Mouse (Mus musculus): ENCODE results near the gene Sapcd1. TPM values are rescaled to one million over a fixed set of nuclear protein-coding genes. Genes with fewer than 3 reads are reported as not detected.

Gene Sapcd1
- polyA plus RNA-seq, 1 experiment from 2014 or later: 9.5 TPM

DNA sequence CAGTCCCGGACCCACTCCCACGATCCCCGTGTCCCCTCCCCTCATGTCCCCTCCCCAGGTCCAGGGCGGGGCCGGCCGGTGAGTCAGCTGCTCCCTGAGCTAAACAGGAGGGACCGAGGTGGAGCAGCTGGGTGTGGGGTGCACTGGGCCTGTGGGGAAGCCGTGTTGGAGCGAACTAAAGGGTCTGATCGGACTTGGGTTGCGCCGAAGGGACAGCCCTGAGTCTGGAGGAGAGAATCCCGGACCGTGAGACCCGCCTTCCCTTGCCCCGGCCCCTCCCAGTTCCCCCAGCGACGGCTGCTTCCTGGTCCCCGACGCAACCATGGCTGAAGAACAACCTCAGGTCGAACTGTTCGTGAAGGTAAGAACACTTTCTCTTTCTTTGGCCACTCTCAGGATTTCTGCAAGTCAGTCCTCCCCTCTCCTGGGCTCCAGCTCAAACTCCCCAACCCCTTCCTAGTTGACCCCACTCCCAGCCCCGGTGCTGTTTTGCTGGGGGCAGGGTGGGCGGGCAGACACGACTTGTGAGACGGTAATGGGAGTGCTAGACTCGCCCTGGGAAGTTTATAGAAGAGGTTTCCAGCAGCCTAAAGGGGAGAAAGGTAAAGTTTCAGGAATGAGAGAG is 22.4 kb upstream of the Sapcd1 start:
- peaks cover 27% of the 10 kb centered on the region for H3K36me3 ChIP-seq
- H3K9ac ChIP-seq: peak overlapping the region; percentile 83
- H3K9me3 ChIP-seq: no peaks in the 10 kb centered on the region
- H3K4me1 ChIP-seq: peaks cover 43% of the 10 kb centered on the region
- no peaks in the 10 kb centered on the region for H3K27me3 ChIP-seq
- peak overlapping the region; percentile 62 for H3K4me3 ChIP-seq
- WGBS: under 1% methylated on average over 27 of the region's 27 CpGs
- ATAC-seq (ENCODE audit: insufficient number of reproducible peaks, insufficient read depth, low FRiP score, low TSS enrichment): peak; percentile 9; the same call in 1 of the 2 replicates
- H3K4me2 ChIP-seq (replicated peaks): peak overlapping the region; percentile 92
- H3K27ac ChIP-seq: peak overlapping the region; percentile 98

- Histone ChIP-seq H3K4me1 (peaks cover 43% of the 10 kb centered on the region), H3K27ac (peak within 1 kb of the TSS; percentile 98), H3K9me3 (no peaks in the 10 kb centered on the region), H3K4me2 (replicated peaks) (peak within 1 kb of the TSS; percentile 92), H3K27me3 (no peaks in the 10 kb centered on the region), H3K9ac (peak within 1 kb of the TSS; percentile 83), H3K36me3 (peaks cover 22% of the 10 kb centered on the region), H3K4me3 (peak within 1 kb of the TSS; percentile 62)
- 5% methylated on average over 11 of the region's 11 CpGs for WGBS
- ATAC-seq (ENCODE audit: insufficient number of reproducible peaks, insufficient read depth, low FRiP score, low TSS enrichment): peak; percentile 31; the same call in 1 of the 2 replicates
These were observed 21.8 kb upstream of the Sapcd1 start, which contains the start of gene Clic1 for GRCm38 (mm10) chr17:35049561-35050016. Gene Clic1 (plus strand): TSS chr17:35049966.

DNA sequence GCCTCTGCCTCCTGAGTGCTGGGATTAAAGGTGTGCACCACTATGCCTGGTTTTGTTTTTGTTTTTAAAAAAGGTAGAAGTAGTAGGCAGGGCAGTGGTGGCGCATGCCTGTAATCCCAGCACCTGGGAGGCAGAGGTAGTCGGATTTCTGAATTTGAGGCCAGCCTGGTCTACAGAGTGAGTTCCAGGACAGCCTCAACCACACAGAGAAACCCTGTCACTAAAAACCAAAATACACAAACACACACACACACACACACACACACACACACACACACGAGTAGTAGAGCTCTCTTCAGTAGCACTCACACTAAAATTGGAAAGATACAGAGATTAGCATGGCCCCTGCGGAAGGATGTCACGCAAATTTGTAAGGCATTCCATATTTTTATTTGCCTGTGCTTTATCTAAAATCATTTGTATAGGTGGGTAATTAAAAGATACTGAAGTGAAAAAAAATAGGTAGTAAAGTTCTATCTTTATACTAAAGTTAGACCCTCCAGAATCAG is 21.2 kb upstream of the Sapcd1 start:
- no peak for ATAC-seq (ENCODE audit: insufficient number of reproducible peaks, insufficient read depth, low FRiP score, low TSS enrichment)
- Histone ChIP-seq H3K4me1 (peaks cover 43% of the 10 kb centered on the region), H3K9me3 (no peaks in the 10 kb centered on the region), H3K4me3 (no peak overlapping the region; the same call in 1 of the 2 replicates), H3K27me3 (no peaks in the 10 kb centered on the region), H3K9ac (0 out of 2 replicates have a peak overlapping the region, but pooled peaks have one; percentile 83), H3K4me2 (replicated peaks) (peak overlapping the region; percentile 92), H3K27ac (peak overlapping the region; percentile 98), H3K36me3 (peaks cover 18% of the 10 kb centered on the region)
- WGBS: 73% methylated on average over 5 of the region's 5 CpGs

GRCm38 (mm10) chr17:35048149-35048931 is 20.5 kb upstream of the Sapcd1 start:
- no peak overlapping the region for H3K4me2 ChIP-seq (replicated peaks)
- peaks cover 43% of the 10 kb centered on the region for H3K4me1 ChIP-seq

GRCm38 (mm10) chr17:35047688-35048087 is 19.9 kb upstream of the Sapcd1 start:
- Histone ChIP-seq H3K9me3 (no peaks in the 10 kb centered on the region), H3K4me3 (no peak overlapping the region), H3K27ac (peak overlapping the region; percentile 58), H3K27me3 (no peaks in the 10 kb centered on the region), H3K9ac (no peak overlapping the region), H3K36me3 (peaks cover 5% of the 10 kb centered on the region), H3K4me1 (peaks cover 41% of the 10 kb centered on the region), H3K4me2 (replicated peaks) (no peak overlapping the region)
- 54% methylated on average over 1 of the region's 1 CpGs for WGBS
- ATAC-seq (ENCODE audit: insufficient number of reproducible peaks, insufficient read depth, low FRiP score, low TSS enrichment): no peak

More at GRCm38 (mm10) chr17:35048149-35048931, 20.5 kb upstream of the Sapcd1 start:
- Histone ChIP-seq H3K9ac (no peak overlapping the region), H3K4me3 (no peak overlapping the region), H3K36me3 (peaks cover 11% of the 10 kb centered on the region), H3K9me3 (no peaks in the 10 kb centered on the region), H3K27ac (peak overlapping the region; percentile 58), H3K27me3 (no peaks in the 10 kb centered on the region)
- ATAC-seq (ENCODE audit: insufficient number of reproducible peaks, insufficient read depth, low FRiP score, low TSS enrichment): no peak
- WGBS: 40% methylated on average over 11 of the region's 11 CpGs

DNA sequence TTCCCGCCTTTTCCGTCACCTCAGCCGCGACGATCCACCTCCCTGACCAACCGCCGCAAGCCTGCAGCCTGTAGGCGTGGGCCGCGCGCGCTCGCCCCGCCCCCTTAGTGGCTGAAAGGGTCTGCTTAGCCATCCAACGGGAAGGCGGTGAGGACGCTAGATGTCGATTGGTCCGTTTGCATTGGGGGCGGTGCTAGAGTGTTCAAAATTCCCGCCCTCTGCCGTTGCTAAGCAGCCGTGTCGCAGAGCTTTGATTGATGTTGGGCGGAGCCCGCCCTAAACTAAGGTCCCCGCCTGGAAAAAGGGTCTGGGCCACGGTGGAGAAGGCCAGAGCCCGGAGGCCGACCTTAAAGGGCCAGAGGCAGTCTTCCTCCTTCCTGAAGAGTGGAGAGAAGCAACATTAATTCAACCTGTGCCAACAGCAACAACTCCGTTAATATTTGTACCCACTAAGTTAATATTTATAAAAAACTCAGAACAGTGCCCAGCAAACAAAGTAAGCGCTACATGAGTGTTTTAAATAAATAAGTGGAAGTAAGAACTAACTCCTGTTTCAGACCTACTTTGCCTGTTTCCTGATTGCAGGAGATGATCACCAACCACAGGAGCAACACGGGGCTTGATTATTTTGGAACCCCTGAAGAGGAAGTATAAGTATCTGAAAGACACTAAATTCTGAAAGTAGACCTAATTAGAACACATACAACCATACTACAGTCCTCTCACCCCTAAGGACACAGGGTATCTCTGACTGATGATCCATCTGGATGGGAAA is 19.1 kb upstream of the Sapcd1 start, which contains the start of gene Msh5:
Gene Msh5 (minus strand): TSS at position 65 of the 775 bp plus-strand sequence.
- Histone ChIP-seq H3K9ac (peak within 1 kb of the TSS; percentile 85), H3K4me3 (peak within 1 kb of the TSS; percentile 55), H3K9me3 (no peaks in the 10 kb centered on the region), H3K27ac (peak within 1 kb of the TSS; percentile 86), H3K4me2 (replicated peaks) (peak within 1 kb of the TSS; percentile 96), H3K36me3 (no peaks in the 10 kb centered on the region), H3K4me1 (peaks cover 33% of the 10 kb centered on the region), H3K27me3 (no peaks in the 10 kb centered on the region)
- ATAC-seq (ENCODE audit: insufficient number of reproducible peaks, insufficient read depth, low FRiP score, low TSS enrichment): peak; percentile 91
- WGBS: 3% methylated on average over 33 of the region's 33 CpGs

GRCm38 (mm10) chr17:35045807-35046680 is 18.2 kb upstream of the Sapcd1 start:
- ATAC-seq (ENCODE audit: insufficient number of reproducible peaks, insufficient read depth, low FRiP score, low TSS enrichment): peak; percentile 64
- H3K36me3 ChIP-seq: no peaks in the 10 kb centered on the region
- no peaks in the 10 kb centered on the region for H3K9me3 ChIP-seq
- peak overlapping the region; percentile 55 for H3K4me3 ChIP-seq
- H3K9ac ChIP-seq: peak overlapping the region; percentile 85
- H3K27ac ChIP-seq: peak overlapping the region; percentile 86
- H3K4me1 ChIP-seq: peaks cover 29% of the 10 kb centered on the region
- 6% methylated on average over 34 of the region's 48 CpGs for WGBS
- peak overlapping the region; percentile 96 for H3K4me2 ChIP-seq (replicated peaks)
- no peaks in the 10 kb centered on the region for H3K27me3 ChIP-seq

DNA sequence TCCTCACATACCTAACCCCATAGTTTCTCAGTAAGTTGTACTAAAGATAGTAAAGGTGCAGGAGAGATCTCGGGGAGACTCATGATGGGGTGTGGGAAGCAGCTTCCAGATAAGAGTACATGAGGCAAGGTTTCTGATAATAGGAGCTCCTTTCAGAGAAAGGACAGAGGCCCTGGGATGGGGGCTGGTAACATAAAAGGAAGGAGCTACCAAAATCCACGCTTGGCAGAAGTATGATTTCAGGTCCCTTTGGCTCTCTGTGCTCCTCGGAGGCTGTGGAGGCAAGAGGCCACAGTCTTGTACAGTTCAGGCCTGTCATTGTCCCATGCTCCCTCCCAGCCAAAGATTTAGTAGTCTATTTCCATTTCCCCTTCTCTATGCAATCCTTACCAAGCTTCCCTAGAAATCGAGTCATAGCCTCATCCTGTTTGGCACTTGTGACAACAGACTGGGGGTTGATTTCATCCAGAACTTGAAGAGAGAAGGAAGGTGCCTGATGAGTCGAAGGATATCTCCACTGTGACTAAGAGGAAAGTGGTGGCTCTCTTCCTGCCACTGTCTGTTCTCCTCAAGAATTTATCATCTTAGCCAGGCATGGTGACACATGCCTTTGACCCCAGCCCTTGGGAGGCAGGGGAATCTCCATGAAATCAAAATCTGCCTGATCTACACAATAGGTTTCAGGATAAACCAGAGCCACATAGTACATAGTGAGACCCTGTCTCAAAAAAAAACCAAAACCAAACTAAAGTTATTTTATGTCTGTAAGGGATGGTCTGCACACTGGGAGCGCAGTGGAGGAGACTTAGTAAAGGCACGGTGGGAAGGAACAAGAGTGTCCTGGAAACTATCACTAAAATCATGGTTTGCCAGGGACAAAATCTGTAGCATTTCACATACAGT is 17.3 kb upstream of the Sapcd1 start:
- Histone ChIP-seq H3K36me3 (no peaks in the 10 kb centered on the region), H3K27me3 (no peaks in the 10 kb centered on the region), H3K4me3 (peak overlapping the region; percentile 55), H3K9ac (0 out of 2 replicates have a peak overlapping the region, but pooled peaks have one; percentile 85), H3K9me3 (no peaks in the 10 kb centered on the region), H3K4me1 (peaks cover 29% of the 10 kb centered on the region), H3K4me2 (replicated peaks) (peak overlapping the region; percentile 96), H3K27ac (no peak overlapping the region)
- 83% methylated on average over 7 of the region's 7 CpGs for WGBS
- no peak for ATAC-seq (ENCODE audit: insufficient number of reproducible peaks, insufficient read depth, low FRiP score, low TSS enrichment)

GRCm38 (mm10) chr17:35043794-35044193 is 16.0 kb upstream of the Sapcd1 start:
- Histone ChIP-seq H3K4me2 (replicated peaks) (no peak overlapping the region), H3K4me3 (no peak overlapping the region), H3K9ac (no peak overlapping the region), H3K4me1 (peaks cover 16% of the 10 kb centered on the region), H3K9me3 (no peaks in the 10 kb centered on the region), H3K27me3 (no peaks in the 10 kb centered on the region), H3K27ac (0 out of 2 replicates have a peak overlapping the region, but pooled peaks have one; percentile 5), H3K36me3 (no peaks in the 10 kb centered on the region)
- ATAC-seq (ENCODE audit: insufficient number of reproducible peaks, insufficient read depth, low FRiP score, low TSS enrichment): no peak
- WGBS: 79% methylated on average over 4 of the region's 4 CpGs
